Mouse (Mus musculus) midbrain, embryonic 16.5 days (tissue): ENCODE data around the gene Ccdc167. TPM values are rescaled to one million over a fixed set of nuclear protein-coding genes. Genes with fewer than 3 reads are reported as not detected.

Experiments
- ATAC-seq: fragments of 200-750 bp; cut with Nextera tagmentation; 2 replicates; pipeline ENCODE4 v1.8.0; 2017; ENCODE audit warnings: moderate TSS enrichment
- H3K27ac ChIP-seq: fragments of 300-500 bp; sonication (generic); 2 replicates; pipeline ENCODE4 v1.5.1; 2014; ENCODE audit warnings: mild to moderate bottlenecking, low read length, mixed read lengths
- H3K27me3 ChIP-seq: fragments of 300-500 bp; sonication (generic); 2 replicates; pipeline ENCODE4 v1.6.1; 2014; ENCODE audit warnings: low read depth, low read length, mixed read lengths; ENCODE audit not compliant: control insufficient read depth, insufficient read depth
- H3K36me3 ChIP-seq: fragments of 300-500 bp; sonication (generic); 2 replicates; pipeline ENCODE4 v1.6.1; 2014; ENCODE audit warnings: mild to moderate bottlenecking, low read length, moderate library complexity, mixed read lengths; ENCODE audit not compliant: control insufficient read depth, insufficient read depth
- H3K4me1 ChIP-seq: fragments of 300-500 bp; sonication (generic); 2 replicates; pipeline ENCODE4 v1.6.1; 2014; ENCODE audit warnings: mild to moderate bottlenecking, low read length, mixed read lengths; ENCODE audit not compliant: control insufficient read depth, insufficient read depth
- H3K4me2 ChIP-seq: fragments of 300-500 bp; sonication (generic); 2 replicates; pipeline ENCODE4 v1.6.1; 2014; ENCODE audit warnings: mild to moderate bottlenecking, low read length, mixed read lengths
- H3K4me3 ChIP-seq: fragments of 300-500 bp; sonication (generic); 2 replicates; pipeline ENCODE4 v1.5.1; 2014; ENCODE audit warnings: low read depth, mild to moderate bottlenecking, low read length, moderate library complexity, mixed read lengths
- H3K9ac ChIP-seq: fragments of 300-500 bp; sonication (generic); 2 replicates; pipeline ENCODE4 v1.6.1; 2014; ENCODE audit warnings: low read depth, low read length, mixed read lengths
- H3K9me3 ChIP-seq: fragments of 300-500 bp; sonication (generic); replicated peaks from 2 replicates; pipeline ENCODE4 v1.6.1; 2014; ENCODE audit warnings: mild to moderate bottlenecking, low read length, mixed read lengths; ENCODE audit not compliant: control insufficient read depth, poor library complexity, severe bottlenecking
- WGBS: fragments of 180-500 bp; shearing (Covaris S2); extraction: QIAGEN DNeasy Blood & Tissue Kit; methylation state at CpG from one replicate; pipeline ENCODE4 v1.1.7; 2014; 5-methylcytosine and 5-hydroxymethylcytosine counted together
- polyA plus RNA-seq: library from polyadenylated mRNA; unstranded; fragments of >200 nt; fragmentation: Nextera tagmentation; extraction: Ambion mirVana; gene quantifications from 2 replicates; pipeline ENCODE4 v1.2.1, GENCODE M21; 2015

Gene Ccdc167
- polyA plus RNA-seq, 1 experiment from 2014 or later = 10.9 TPM

- no peak overlapping the region for H3K9ac ChIP-seq
- H3K4me3 ChIP-seq = no peak overlapping the region
- H3K27ac ChIP-seq = no peak overlapping the region
- no peak for ATAC-seq
- no peak overlapping the region for H3K4me2 ChIP-seq
- WGBS = 87% methylated on average over 4 of the region's 4 CpGs
- H3K36me3 ChIP-seq = peaks cover 26% of the 10 kb centered on the region
- no peaks in the 10 kb centered on the region for H3K4me1 ChIP-seq
- no peaks in the 10 kb centered on the region for H3K27me3 ChIP-seq
- H3K9me3 ChIP-seq = no peaks in the 10 kb centered on the region
Observed at GRCm38 (mm10) chr17:29694516-29694915, 22.3 kb downstream of the Ccdc167 start.

GRCm38 (mm10) chr17:29693571-29693970, 23.3 kb downstream of the Ccdc167 start:
- Histone ChIP-seq H3K9me3 (no peaks in the 10 kb centered on the region), H3K9ac (no peak overlapping the region), H3K4me2 (no peak overlapping the region), H3K4me3 (no peak overlapping the region), H3K4me1 (no peaks in the 10 kb centered on the region), H3K27ac (no peak overlapping the region), H3K36me3 (peaks cover 27% of the 10 kb centered on the region), H3K27me3 (no peaks in the 10 kb centered on the region)
- no peak for ATAC-seq
- WGBS = 84% methylated on average over 2 of the region's 2 CpGs

- WGBS = 92% methylated on average over 2 of the region's 2 CpGs
- Histone ChIP-seq H3K27me3 (no peaks in the 10 kb centered on the region), H3K4me1 (no peaks in the 10 kb centered on the region), H3K9ac (no peak overlapping the region), H3K9me3 (no peaks in the 10 kb centered on the region), H3K27ac (no peak overlapping the region), H3K4me2 (no peak overlapping the region), H3K36me3 (peaks cover 25% of the 10 kb centered on the region), H3K4me3 (no peak overlapping the region)
- no peak for ATAC-seq
Observed at GRCm38 (mm10) chr17:29692827-29693226, 24.0 kb downstream of the Ccdc167 start.

GRCm38 (mm10) chr17:29690257-29690656, 26.6 kb downstream of the Ccdc167 start:
- Histone ChIP-seq H3K9me3 (no peaks in the 10 kb centered on the region), H3K4me2 (no peak overlapping the region), H3K36me3 (peaks cover 23% of the 10 kb centered on the region), H3K4me3 (no peak overlapping the region), H3K27ac (no peak overlapping the region), H3K9ac (no peak overlapping the region), H3K27me3 (no peaks in the 10 kb centered on the region), H3K4me1 (no peaks in the 10 kb centered on the region)
- 90% methylated on average over 6 of the region's 6 CpGs for WGBS
- ATAC-seq = no peak

GRCm38 (mm10) chr17:29688610-29689009, 28.2 kb downstream of the Ccdc167 start:
- Histone ChIP-seq H3K27ac (no peak overlapping the region), H3K4me2 (no peak overlapping the region), H3K9me3 (no peaks in the 10 kb centered on the region), H3K27me3 (no peaks in the 10 kb centered on the region), H3K4me1 (no peaks in the 10 kb centered on the region), H3K36me3 (peaks cover 22% of the 10 kb centered on the region), H3K9ac (no peak overlapping the region), H3K4me3 (no peak overlapping the region)
- 92% methylated on average over 10 of the region's 10 CpGs for WGBS
- ATAC-seq = no peak

- H3K36me3 ChIP-seq = peaks cover 29% of the 10 kb centered on the region
- no peaks in the 10 kb centered on the region for H3K4me1 ChIP-seq
- no peaks in the 10 kb centered on the region for H3K27me3 ChIP-seq
- no peaks in the 10 kb centered on the region for H3K9me3 ChIP-seq
- no peak overlapping the region for H3K4me3 ChIP-seq
- H3K27ac ChIP-seq = no peak overlapping the region
- WGBS = 82% methylated on average over 6 of the region's 6 CpGs
- no peak for ATAC-seq
- H3K9ac ChIP-seq = no peak overlapping the region
- H3K4me2 ChIP-seq = no peak overlapping the region
Observed at GRCm38 (mm10) chr17:29687373-29687772, 29.5 kb downstream of the Ccdc167 start.

GRCm38 (mm10) chr17:29686771-29687170, 30.1 kb downstream of the Ccdc167 start:
- no peak for ATAC-seq
- H3K4me3 ChIP-seq = no peak overlapping the region
- H3K27ac ChIP-seq = no peak overlapping the region
- H3K9ac ChIP-seq = no peak overlapping the region
- H3K4me2 ChIP-seq = no peak overlapping the region
- H3K9me3 ChIP-seq = no peaks in the 10 kb centered on the region
- WGBS = 93% methylated on average over 5 of the region's 5 CpGs
- no peaks in the 10 kb centered on the region for H3K4me1 ChIP-seq
- H3K27me3 ChIP-seq = no peaks in the 10 kb centered on the region
- peaks cover 33% of the 10 kb centered on the region for H3K36me3 ChIP-seq

GRCm38 (mm10) chr17:29684275-29684674, 32.6 kb downstream of the Ccdc167 start:
- 95% methylated on average over 4 of the region's 4 CpGs for WGBS
- peaks cover 28% of the 10 kb centered on the region for H3K36me3 ChIP-seq
- ATAC-seq = no peak

GRCm38 (mm10) chr17:29683127-29683526, 33.7 kb downstream of the Ccdc167 start:
- Histone ChIP-seq H3K36me3 (peaks cover 31% of the 10 kb centered on the region), H3K27ac (no peak overlapping the region), H3K27me3 (no peaks in the 10 kb centered on the region), H3K9me3 (no peaks in the 10 kb centered on the region), H3K4me3 (no peak overlapping the region), H3K4me1 (no peaks in the 10 kb centered on the region), H3K9ac (no peak overlapping the region), H3K4me2 (no peak overlapping the region)
- WGBS = 84% methylated on average over 2 of the region's 2 CpGs
- no peak for ATAC-seq

More at GRCm38 (mm10) chr17:29684275-29684674, 32.6 kb downstream of the Ccdc167 start:
- Histone ChIP-seq H3K27ac (no peak overlapping the region), H3K9me3 (no peaks in the 10 kb centered on the region), H3K4me1 (no peaks in the 10 kb centered on the region), H3K4me3 (no peak overlapping the region), H3K27me3 (no peaks in the 10 kb centered on the region), H3K9ac (no peak overlapping the region), H3K4me2 (no peak overlapping the region)
